Mouse (Mus musculus) gastrocnemius, postnatal 36 days (tissue): ENCODE results near the gene Snx20. TPM values are rescaled to one million over a fixed set of nuclear protein-coding genes. Genes with fewer than 3 reads are reported as not detected.

Experiments
- DNase-seq, 2 experiments: peaks; one replicate each; pipeline ENCODE4 v3.0.0; 2022
- intact Hi-C: fragments of 180-260 bp; cut with DNase I; formaldehyde crosslinking; loops from one replicate; pipeline ENCODE4 v1.15.1; 2025
- total RNA-seq, 2 experiments: library from RNA; stranded (reverse); gene quantifications; 2 replicates each; pipeline ENCODE4 v1.2.3; 2021

Gene Snx20
- total RNA-seq, 2 experiments from 2014 or later, result 0.37 to 0.43 TPM

DNA sequence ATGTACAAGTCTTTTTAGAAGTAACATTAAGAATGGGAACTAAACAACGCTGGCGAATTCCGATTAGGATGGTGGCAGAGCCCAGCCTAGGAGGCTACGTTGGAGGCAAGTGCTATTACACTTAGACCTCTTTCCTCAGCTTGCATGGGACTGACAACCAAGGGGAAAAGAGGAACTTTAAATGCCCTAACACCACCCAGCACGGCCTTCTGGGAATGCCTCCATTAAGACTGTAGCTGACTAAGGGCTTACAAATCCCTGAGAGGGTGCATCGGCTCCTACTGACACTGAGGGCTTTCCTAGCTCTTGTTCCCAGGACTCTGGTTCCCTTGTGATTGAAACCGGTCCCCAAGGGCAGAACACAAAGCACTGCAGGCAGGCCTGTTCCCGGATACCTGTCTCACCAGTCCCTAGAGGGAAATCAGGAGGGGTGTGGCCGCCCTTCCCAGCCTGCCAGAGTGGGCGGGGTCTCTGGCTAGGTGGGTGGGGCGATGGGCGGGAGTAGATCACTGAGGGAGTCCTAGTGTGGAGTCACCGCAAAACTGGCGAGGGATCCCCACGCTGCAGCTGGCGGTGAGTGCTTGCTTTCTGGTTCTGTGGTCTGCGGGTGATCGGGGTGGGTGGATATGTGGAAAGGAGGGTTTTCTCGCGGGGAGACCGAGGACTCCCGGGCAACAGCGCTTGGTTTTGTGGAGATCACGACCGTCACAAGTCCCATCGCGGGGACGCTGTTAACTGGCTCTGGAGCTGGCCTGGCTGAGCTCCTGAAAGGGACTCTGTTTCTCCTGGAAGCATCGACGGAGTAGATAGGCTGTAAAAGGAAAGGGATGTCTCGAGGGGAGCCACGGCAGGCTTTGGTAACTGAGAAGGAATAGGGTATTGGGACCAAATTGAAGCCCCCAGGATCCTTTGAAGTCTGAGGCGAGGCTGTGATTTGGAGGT lies 11.2 kb upstream of the Snx20 start, which contains the start of gene Nod2:
Gene Nod2, plus strand, starts transcription at position 479 of the 942 bp plus-strand sequence.
- peak; percentile 69 to 84 for DNase-seq
- intact Hi-C loops, result no loop called here

DNA sequence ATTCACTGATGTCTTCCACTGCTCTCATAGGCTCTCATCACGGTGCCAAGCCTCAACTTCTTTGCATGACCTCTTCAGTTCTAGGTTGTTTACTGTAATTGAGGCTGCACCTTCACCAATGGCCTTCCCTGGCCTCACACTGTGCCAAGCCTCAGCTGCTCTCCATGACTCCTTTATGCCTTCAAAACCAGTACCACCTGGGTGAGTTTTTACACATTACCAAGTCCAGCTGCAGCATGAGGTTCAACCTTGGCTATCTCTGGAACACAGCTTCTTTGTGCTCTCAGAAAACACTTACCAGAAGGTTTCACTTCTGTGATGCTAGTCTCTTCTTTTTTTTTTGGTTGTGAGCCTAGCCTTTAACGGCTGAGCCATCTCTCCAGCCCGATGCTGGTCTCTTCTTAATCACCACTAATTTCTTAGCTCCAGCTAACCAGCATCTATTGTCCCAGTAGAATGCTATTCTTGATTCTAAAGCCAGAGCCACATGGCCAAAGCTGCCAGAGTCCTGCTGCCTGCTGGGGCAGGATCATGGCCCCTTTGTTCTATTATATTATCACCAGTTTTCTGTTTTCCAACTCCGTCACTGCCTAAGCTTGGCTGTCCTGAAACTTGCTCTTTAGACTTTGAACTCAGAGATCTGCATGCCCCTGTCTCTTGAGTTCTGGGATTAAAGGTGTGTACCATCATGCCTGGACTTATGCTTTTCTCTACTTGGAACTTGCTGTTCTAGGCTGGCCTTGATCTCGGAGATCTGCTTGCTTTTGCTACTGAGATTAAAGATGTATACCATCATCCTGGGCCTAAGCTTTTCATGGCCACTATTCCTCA lies 7.0 kb upstream of the Snx20 start:
- intact Hi-C loops, result no loop called here
- DNase-seq, result no peak

DNA sequence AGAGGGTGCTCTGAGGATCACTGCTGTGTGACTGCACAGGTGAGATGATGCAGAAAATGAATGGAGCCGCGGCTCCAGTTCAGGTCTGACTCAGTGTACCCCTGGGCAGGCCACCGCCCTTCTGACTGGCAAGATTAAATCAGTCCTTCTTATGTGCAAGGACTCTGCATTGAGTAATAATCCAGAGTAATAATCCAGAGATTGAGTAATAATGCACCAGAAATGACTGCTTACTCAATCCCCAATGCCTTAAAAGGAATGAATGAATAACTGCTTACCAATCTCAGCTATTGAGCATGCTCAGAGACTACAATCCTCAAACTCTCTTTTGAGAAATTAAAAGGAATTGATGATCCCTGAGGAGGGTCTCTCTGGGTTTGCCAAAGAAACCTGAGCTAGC lies 3.0 kb upstream of the Snx20 start:
- intact Hi-C loops, result no loop called here

DNA sequence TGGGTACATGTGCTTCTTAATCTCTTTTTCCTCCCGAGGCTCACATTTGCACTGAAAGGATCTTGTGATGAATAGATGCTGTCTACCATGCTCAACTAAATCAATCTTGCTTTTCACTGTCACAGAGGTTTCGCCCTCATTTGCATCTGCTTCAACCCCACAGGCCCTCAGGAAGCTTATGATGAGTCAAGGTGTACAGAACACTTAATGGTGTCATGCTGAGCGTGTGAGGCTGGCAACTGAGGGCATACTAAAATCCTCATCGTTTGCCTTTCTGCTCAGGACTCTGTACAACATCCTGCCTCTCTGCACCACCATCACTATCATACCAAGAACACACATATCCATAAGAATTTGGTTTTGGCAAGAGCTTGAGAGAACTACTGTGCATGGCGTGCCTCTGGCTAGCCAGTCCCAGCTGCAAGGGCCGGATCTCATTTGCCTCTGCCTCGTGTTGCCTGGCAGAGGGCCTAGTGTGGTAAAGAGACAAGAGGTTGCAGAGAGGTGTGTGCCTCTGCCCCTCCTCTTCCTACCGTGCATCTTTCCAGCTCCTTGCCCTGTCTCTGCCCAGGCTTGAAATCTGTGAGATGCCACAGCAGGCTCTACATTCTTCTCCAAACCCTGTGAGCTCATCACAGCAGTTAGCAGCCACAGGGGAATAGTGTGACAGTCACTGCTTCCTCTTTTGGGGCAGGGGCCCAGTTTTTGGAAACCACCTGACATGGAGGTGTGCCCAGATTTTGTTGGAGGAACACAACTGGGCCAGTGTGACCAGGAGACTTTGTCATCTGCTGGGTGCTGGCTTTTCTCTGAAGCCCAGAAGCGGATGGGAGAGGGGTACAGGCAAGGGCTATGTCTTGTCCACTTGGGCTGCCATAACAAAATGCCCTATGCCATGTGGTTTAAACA lies 1.4 kb upstream of the Snx20 start:
- intact Hi-C loops, result no loop called here
- DNase-seq, result no peak

More for the DNA sequence above, 3.0 kb upstream of the Snx20 start:
- no peak for DNase-seq

DNA sequence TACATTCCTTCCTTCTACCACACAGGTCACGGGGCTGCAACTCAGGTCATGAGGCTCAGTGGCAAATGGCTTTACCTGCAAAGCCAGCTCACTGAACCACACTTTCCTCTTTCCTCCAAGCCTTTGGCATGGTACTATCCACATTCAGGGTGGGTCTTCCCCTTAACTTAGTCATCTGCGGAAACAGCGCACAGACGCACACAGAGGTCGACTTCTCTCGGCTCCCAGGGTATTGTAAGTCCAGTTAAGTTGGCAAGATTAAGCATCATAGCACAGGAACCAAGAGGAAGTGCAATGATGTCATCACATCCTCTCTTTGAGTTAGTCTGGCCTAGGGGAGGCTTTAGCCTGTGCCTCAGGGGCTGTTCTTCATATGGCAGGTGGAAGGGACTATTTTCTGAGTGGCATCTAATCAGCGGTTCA lies 2.6 kb downstream of the Snx20 start:
- DNase-seq, result no peak

DNA sequence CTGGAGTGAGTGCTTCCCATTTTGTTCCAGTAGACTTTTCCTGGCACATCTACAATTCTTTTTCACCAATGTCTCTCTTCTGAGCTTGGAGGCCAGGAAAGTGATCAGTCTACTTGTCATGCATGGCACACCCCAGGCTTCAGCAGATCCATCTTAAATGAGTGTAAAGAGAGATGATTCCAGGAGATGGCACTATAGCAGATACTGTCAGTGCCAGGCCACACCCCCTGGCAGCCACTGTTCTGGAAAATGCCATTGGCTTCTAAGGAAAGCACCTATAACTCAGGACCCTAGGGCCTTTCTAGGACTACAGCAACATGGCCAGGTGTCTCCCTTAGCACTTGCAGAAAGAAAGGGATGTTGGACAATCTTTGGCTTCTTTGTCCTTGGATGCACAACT lies 4.8 kb downstream of the Snx20 start:
- intact Hi-C loops, result no loop called here
- DNase-seq, result no peak

More for the DNA sequence above, 2.6 kb downstream of the Snx20 start:
- intact Hi-C loops, result no loop called here

DNA sequence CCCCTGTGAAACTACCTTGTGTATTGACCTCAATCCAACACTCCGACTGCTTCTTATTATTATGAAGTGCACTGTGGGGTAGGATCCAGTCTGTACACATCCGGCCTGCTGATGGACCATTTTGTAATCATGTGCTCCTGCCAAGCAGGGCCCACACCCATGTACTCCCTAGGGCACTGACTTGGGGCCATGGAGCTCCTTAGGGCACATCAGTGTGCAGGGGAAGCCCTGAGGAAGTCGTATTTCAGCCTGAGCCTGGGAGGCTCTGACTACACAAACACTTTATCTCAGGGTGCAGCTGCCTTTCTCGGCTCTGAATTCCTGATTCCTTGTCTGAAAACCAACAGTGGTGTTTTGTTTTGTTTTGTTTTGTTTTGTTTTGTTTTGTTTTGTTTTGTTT lies 5.7 kb downstream of the Snx20 start:
- intact Hi-C loops, result no loop called here
- no peak for DNase-seq

DNA sequence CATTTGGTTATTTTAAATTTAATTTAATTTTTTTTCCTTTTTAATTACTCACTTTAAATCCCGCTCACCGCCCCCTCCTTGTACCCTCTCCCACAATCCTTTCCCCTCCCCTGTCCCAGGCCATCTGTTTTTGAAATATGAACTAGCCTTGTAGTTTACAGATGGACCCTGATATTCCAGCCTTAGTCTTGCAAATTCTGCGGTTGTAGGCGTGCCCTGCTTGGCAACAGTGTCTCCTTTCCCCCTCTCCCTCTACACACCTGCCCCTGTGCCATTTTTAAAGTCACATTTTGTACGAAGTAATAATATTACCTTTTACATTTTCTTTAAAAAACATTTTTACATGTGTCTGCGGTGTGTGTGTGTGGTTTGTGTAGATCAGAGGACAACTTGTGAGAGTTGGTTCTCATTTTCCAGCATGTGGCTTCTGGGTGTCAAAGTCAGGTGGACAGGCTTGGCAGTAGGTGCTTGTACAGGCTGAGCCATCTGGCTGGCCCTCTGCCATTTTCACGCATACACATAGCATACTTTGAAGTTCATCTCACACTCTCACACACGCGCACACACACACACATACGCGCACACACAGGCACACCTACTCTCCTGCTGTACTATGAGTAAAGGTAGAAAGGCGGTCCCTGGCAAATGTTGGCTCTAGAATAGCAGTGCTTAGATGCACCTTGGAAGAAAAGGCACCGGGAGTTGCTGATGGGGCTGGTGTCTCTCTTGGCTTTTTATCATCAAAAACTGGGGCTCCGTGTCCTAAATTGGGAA lies 7.7 kb downstream of the Snx20 start:
- no peak for DNase-seq
- intact Hi-C loops, result loop anchor here (5.0 kb wide), 1 partner anchor 69 kb away; the partner anchor contains the start of gene Cyld

DNA sequence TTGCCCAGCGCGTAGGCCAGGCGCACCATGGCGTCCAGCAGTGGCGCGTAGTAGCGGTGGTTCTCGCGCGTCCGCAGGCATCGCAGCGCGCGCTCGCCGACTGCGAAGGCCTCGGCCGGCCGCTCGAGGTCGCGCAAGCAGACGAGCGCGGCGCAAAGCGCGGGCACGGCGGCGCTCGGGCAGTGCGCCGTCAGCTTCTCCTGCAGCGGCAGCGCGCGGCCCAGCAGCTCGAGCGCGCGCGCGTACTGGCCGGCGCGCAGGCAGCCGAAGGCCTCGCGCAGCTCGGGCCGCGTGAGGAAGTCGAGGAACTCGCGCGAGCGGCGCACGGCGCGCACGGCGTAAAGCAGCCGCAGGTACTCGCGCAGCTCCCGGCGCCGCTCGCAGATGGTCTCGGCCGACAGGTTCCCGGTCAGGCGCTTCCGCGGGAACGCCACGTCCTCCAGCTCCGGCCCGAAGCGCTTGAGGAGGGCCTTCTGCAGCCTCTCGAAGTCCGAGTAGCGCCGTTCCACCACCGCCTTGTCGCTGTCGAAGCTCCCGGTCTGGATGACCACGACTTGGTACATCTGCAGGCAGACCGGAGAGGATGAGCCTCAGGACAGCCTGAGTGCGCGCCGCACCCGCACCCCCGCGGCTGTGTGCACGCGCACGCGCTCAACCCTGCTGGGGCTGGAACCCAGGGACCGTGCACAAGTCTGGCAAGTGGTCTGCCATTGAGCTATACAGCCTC lies 8.5 kb downstream of the Snx20 start:
- intact Hi-C loops, result loop anchor here (5.0 kb wide), 1 partner anchor 70 kb away; the partner anchor contains the start of gene Cyld
- DNase-seq, result peak; percentile 59 to 61

DNA sequence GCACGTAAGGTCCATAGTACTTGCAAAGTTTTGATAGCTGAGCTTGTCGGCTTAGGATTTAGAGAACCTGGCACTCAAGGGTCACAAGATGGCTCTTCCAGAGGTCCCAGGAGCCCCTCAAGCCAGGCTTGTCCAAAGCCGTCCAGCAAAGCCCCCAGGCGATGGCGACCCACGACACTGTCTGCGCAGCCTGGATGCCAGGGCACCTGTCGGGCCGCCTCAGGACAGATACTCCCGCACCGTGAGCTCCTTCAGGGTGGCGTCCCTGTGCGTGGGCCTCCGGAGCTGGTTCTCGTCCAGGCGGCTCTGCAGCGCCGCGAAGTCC lies 9.0 kb downstream of the Snx20 start:
- intact Hi-C loops, result loop anchor here (5.0 kb wide), 1 partner anchor 70 kb away; the partner anchor contains the start of gene Cyld
- DNase-seq, result no peak

DNA sequence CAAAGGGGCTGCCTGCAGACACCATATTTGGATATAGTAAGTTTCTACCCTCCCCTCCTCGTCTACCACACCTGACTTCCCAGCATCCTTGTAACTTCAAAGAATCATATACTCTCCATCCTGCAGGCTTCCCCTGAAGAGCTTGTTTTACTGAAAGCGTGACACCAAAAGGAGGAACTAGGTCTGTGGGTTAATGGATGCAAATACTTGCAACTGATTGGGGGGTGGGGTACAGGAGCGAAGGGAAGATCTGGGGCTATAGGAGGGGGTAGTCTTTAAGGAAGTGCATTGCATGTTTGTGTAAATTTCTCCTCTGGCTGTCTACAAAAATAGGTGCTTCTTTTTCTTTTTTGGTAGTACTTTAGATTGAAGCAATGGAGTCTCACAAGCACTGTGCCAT lies 9.5 kb downstream of the Snx20 start:
- intact Hi-C loops, result loop anchor here (5.0 kb wide), 1 partner anchor 71 kb away; the partner anchor contains the start of gene Cyld
- DNase-seq, result no peak

DNA sequence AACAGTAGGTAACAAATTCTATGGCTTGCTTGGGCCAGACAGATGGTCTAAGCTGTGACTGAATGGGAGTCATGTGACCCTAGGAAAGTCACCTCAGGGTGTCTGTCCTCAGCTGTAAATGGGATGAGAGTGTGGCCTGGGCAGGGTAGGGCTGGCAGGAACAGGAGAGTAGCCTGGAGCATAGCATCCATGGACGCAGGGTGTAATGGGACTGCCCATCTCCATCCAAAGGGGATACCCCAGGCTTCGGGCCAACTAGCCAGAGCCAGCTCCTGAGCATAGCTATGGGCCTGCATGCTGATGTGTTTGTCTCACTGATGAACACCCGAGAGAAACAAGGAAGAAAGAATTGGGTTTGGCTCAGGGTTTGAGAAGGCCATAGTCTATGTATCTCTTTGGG lies 11.7 kb downstream of the Snx20 start:
- intact Hi-C loops, result loop anchor here (5.0 kb wide), 3 partner anchors 57 to 357 kb away; partner anchors contain the start of gene Nkd1
- no peak for DNase-seq

DNA sequence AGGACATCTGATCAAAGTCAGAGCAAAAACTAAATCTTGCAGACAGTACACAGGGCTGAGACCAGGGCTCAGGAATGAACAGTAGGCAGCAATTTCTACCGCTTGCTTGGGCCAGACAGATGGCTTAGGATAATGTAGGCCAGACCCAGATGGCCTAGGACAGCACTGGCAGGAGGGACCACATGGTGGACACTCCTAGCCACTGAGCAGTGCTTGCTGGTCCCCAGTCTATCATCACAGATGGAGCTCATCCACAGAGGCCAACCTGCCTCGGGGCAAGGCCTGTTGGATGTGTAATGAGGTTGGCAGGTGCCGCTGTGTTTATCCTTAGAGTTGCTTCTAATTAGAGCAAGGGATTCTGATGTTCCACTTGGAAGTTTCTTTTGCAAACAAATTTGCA lies 12.6 kb downstream of the Snx20 start:
- intact Hi-C loops, result loop anchor here (5.0 kb wide), 3 partner anchors 56 to 356 kb away; partner anchors contain the start of gene Nkd1
- DNase-seq, result no peak

DNA sequence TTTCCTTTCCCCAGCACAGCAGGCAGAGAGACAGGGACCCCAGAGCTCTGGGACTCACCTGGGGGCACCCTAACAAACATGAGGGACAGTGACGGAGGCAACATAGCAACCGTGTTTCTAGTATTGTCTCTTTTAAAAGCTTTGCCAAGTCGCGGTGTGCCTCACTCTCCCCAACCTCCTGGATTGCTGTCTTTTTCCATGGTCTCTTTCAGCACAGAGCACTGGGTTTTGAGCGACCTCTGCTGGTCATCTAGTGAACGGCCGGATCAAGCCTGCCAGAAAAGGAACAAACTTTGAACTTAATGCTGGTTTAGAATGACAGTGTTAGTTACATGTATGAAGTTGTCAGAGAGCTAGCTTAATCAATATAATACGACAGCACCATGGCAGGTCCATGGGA lies 14.5 kb downstream of the Snx20 start:
- intact Hi-C loops, result loop anchor here (2.0 to 5.0 kb wide), 4 partner anchors 54 to 354 kb away; partner anchors contain the start of genes Brd7 and Nkd1
- DNase-seq, result peak; percentile 57 to 65

DNA sequence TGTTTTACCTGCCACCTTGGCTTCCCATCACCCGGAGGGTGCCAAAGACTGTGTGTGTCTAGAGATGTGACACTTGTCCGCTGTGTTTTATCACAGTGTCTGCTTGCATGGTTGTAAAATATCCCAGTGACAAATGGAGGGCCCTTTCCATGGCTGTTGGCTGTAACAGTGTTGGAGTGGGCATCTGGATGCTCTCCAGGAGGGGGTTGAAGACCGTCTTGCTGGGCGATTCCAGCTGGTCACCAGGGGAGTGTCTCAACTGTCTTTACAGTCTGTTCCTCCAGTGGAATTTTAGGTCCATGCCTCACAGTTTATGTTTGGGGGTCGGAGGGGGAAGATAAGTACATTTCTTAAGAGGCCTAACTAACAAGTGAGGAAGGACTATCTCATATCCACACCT lies 15.0 kb downstream of the Snx20 start:
- DNase-seq, result no peak
- intact Hi-C loops, result loop anchor here (2.0 to 5.0 kb wide), 4 partner anchors 54 to 354 kb away; partner anchors contain the start of genes Brd7 and Nkd1

DNA sequence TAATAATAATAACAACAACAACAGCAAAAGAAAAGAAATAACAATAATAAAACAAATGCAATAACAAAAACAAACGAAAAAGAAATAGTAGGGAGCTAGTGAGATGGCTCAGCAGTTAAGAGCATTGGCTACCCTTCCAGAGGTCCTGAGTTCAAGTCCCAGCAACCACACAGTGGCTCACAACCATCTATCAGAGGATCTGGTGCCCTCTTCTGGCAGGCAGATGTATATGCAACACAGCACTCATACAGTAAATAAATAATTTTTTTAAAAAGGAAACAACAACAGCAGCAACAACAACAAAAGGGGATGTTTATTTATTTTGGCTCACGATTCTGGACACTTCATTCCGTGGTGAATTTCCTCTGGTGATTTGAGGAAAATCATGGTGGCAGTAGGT lies 16.4 kb downstream of the Snx20 start:
- intact Hi-C loops, result loop anchor here (10.0 kb wide), 1 partner anchor 165 kb away; no protein-coding TSS in a partner anchor
- no peak for DNase-seq

DNA sequence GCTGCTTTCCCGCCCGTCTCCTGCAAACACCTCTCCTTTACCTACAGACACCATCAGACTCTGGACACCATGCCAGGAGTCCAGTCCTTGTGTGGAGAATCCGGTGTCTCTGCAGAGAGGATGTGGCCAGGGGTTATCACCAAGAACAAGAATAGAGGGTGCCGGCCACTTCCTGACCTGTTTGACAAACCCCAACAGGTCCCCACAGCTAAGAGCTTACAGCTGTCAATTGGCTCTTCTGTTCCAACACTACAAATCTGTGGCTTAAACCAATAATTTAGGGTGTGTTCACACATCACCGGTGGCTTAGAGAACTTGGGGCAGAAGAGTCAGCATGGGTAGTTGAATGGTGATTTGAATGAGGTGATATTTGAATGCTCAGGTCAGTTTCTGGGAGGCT lies 17.3 kb downstream of the Snx20 start:
- DNase-seq, result no peak
- intact Hi-C loops, result loop anchor here (10.0 kb wide), 1 partner anchor 164 kb away; no protein-coding TSS in a partner anchor

DNA sequence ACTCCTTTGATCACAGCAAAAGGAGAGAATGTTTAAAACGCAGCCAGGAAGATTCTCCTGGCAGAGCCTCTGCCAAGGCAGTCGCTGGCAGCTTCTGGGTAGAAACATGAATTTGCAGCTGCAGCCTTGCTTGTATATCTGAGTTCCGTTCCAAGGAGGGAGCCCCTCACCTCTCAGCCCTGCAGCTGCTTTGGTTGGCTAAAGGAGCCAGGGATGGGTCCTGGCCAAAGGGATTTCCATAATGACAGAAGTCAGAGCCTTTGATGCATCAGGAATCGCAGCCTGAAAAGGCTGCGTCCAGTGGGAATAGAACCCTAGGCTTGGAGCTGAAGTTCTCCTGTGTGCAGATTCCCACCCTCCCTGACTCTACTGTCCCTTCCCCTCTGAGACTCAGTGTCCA lies 20.9 kb downstream of the Snx20 start:
- DNase-seq, result no peak
- intact Hi-C loops, result loop anchor here (10.0 kb wide), 1 partner anchor 160 kb away; no protein-coding TSS in a partner anchor
